ENCODE assay signal across 10 mouse cellular contexts in the genomic region with DNA sequence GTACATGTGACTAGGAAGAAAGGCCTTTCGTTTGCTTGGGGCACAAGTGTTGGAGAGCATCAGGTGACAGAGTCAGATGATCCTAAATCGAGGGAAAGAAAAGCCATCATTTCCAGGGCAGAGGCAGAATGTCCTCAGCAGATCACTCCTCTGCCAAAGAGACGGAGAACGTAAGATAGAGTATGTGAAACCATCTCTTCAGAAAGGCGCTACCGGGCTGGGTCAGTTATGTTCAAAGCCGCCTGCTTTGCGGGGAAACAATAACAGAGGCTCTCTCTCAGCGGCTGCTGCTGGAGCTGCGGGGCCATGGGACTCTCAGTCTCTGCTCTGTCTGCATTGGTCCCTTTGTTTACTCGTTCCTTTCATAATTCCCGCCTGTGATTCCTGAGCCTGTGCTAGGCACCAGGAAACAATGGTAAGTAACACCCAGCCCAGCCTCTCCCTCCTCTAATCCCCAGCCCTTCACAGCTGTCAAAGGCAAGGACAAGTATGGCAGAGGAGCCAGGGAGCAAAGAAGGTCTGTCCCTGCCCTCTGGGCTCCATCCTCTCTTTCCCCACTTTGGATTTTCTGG.
DNase-seq lines count a peak whose midpoint lies in the region; ATAC-seq and TF ChIP-seq lines count a peak whose summit lies in the region.
"Had no signal": no experiment of that assay in that cellular context is flagged by ENCODE, and none has a peak within 500 bp of the region (broad histone marks: within the 10 kb centered on the region; RNA-seq: fewer than 3 reads in every experiment).

No protein-coding gene starts in this region.

- intact Hi-C loops in gastrocnemius, adult 2 months (cut with DNase I) = no loop called here
- intact Hi-C loops in gastrocnemius, postnatal 14 days (cut with DNase I; ENCODE audit: low total_unique reads) = no loop called here

- no peak overlapping the region for H3K27ac ChIP-seq in lung, embryonic 16.5 days (ENCODE audit: low read length)
- H3K27ac ChIP-seq in forebrain, embryonic 14.5 days (ENCODE audit: low read depth, low read length) = no peak overlapping the region
- peak overlapping the region; percentile 20; the same call in 1 of the 2 replicates for H3K27ac ChIP-seq in midbrain, embryonic 13.5 days
- no peak overlapping the region for H3K27ac ChIP-seq in liver, postnatal 0 days (ENCODE audit: low read depth)
- H3K27ac ChIP-seq in gastrocnemius, adult 2 months = no peak overlapping the region
- H3K27ac ChIP-seq: liver, embryonic 15.5 days had no signal

- ATAC-seq in lung, embryonic 16.5 days (ENCODE audit: low read depth) = peak; percentile 34; the same call in 1 of the 2 replicates
- ATAC-seq in forebrain, embryonic 14.5 days = peak; percentile 40
- ATAC-seq in midbrain, embryonic 13.5 days = peak; percentile 81
- no peak for ATAC-seq in liver, postnatal 0 days

- H3K27me3 ChIP-seq in lung, embryonic 16.5 days (ENCODE audit: control insufficient read depth, insufficient read depth, low read depth, low read length) = no peaks in the 10 kb centered on the region
- H3K27me3 ChIP-seq in forebrain, embryonic 14.5 days (replicated peaks; ENCODE audit: control insufficient read depth, insufficient read depth, low read length) = no peaks in the 10 kb centered on the region
- H3K27me3 ChIP-seq in midbrain, embryonic 13.5 days = no peaks in the 10 kb centered on the region
- H3K27me3 ChIP-seq in liver, postnatal 0 days (ENCODE audit: insufficient read depth, low read length) = no peaks in the 10 kb centered on the region
- H3K27me3 ChIP-seq: liver, embryonic 15.5 days had no signal

- H3K9ac ChIP-seq in lung, embryonic 16.5 days (ENCODE audit: low read length) = no peak overlapping the region
- H3K9ac ChIP-seq in forebrain, embryonic 14.5 days (ENCODE audit: low read length) = peak overlapping the region; percentile 42; the same call in 1 of the 2 replicates
- peak overlapping the region; percentile 48; the same call in 1 of the 2 replicates for H3K9ac ChIP-seq in midbrain, embryonic 13.5 days (replicated peaks)
- H3K9ac ChIP-seq in liver, postnatal 0 days (replicated peaks) = no peak overlapping the region
- H3K9ac ChIP-seq: liver, embryonic 15.5 days had no signal

- no peak for TF ChIP-seq EP300 in liver, postnatal 0 days (IDR thresholded peaks at IDR 0.05; ENCODE audit: low read depth)

- H3K36me3 ChIP-seq in lung, embryonic 16.5 days (ENCODE audit: control insufficient read depth, insufficient read depth, low read length) = no peaks in the 10 kb centered on the region
- no peaks in the 10 kb centered on the region for H3K36me3 ChIP-seq in forebrain, embryonic 14.5 days (ENCODE audit: control insufficient read depth, insufficient read depth, low read length)
- H3K36me3 ChIP-seq in midbrain, embryonic 13.5 days = no peaks in the 10 kb centered on the region
- H3K36me3 ChIP-seq in liver, postnatal 0 days (replicated peaks; ENCODE audit: insufficient read depth, low read length) = 0 out of 2 replicates have a peak, but pooled peaks cover 4% of the 10 kb centered on the region
- H3K36me3 ChIP-seq: liver, embryonic 15.5 days had no signal

- TF ChIP-seq CTCF in liver, postnatal 0 days (IDR thresholded peaks at IDR 0.05; ENCODE audit: low read depth) = no peak
- TF ChIP-seq CTCF in gastrocnemius, adult 2 months (IDR thresholded peaks at IDR 0.05) = no peak

- peaks cover 21% of the 10 kb centered on the region; the same call in 1 of the 2 replicates for H3K4me1 ChIP-seq in lung, embryonic 16.5 days (replicated peaks; ENCODE audit: control insufficient read depth, insufficient read depth, low read length)
- peaks cover 19% of the 10 kb centered on the region for H3K4me1 ChIP-seq in forebrain, embryonic 14.5 days (ENCODE audit: control insufficient read depth, insufficient read depth, low read length)
- peaks cover 51% of the 10 kb centered on the region for H3K4me1 ChIP-seq in midbrain, embryonic 13.5 days (replicated peaks)
- H3K4me1 ChIP-seq in liver, postnatal 0 days (ENCODE audit: insufficient read depth) = no peaks in the 10 kb centered on the region; the same call in 1 of the 2 replicates

- H3K9me3 ChIP-seq in lung, embryonic 16.5 days (ENCODE audit: control insufficient read depth, low read length) = no peaks in the 10 kb centered on the region
- H3K9me3 ChIP-seq in forebrain, embryonic 14.5 days (replicated peaks; ENCODE audit: control insufficient read depth, low read length) = no peaks in the 10 kb centered on the region
- H3K9me3 ChIP-seq in midbrain, embryonic 13.5 days = no peaks in the 10 kb centered on the region
- no peaks in the 10 kb centered on the region for H3K9me3 ChIP-seq in liver, postnatal 0 days (ENCODE audit: low read length)
- H3K9me3 ChIP-seq: liver, embryonic 15.5 days had no signal

- H3K4me3 ChIP-seq in lung, embryonic 16.5 days (ENCODE audit: low read length) = no peak overlapping the region
- no peak overlapping the region for H3K4me3 ChIP-seq in forebrain, embryonic 14.5 days (ENCODE audit: low read depth, low read length)
- no peak overlapping the region for H3K4me3 ChIP-seq in midbrain, embryonic 13.5 days (replicated peaks)
- H3K4me3 ChIP-seq in liver, postnatal 0 days (ENCODE audit: low read depth, low read length) = no peak overlapping the region
- no peak overlapping the region for H3K4me3 ChIP-seq in gastrocnemius, adult 2 months
- H3K4me3 ChIP-seq: liver, embryonic 15.5 days; myocyte had no signal

- H3K4me2 ChIP-seq in lung, embryonic 16.5 days (ENCODE audit: low read depth, low read length) = peak overlapping the region; percentile 15; the same call in 1 of the 2 replicates
- peak overlapping the region; percentile 36 for H3K4me2 ChIP-seq in forebrain, embryonic 14.5 days (ENCODE audit: low read length)
- peak overlapping the region; percentile 42 for H3K4me2 ChIP-seq in midbrain, embryonic 13.5 days (replicated peaks)
- no peak overlapping the region for H3K4me2 ChIP-seq in liver, postnatal 0 days (ENCODE audit: low read depth, low read length)
- H3K4me2 ChIP-seq: liver, embryonic 15.5 days had no signal

- WGBS in lung, embryonic 16.5 days = 10% methylated on average over 12 of the region's 12 CpGs
- WGBS in forebrain, embryonic 14.5 days = 4% methylated on average over 12 of the region's 12 CpGs
- WGBS in midbrain, embryonic 13.5 days = 2% methylated on average over 12 of the region's 12 CpGs
- WGBS in liver, postnatal 0 days (ENCODE audit: insufficient replicate concordance) = 47% methylated on average over 12 of the region's 12 CpGs

- DNase-seq in lung, postnatal 25 days (ENCODE audit: low spot score) = no peak
- peak; percentile 48 for DNase-seq in forebrain, embryonic 14.5 days (ENCODE audit: low spot score)
- no peak for DNase-seq in liver, postnatal 0 days
- no peak for DNase-seq in gastrocnemius, adult 2 months
- no peak for DNase-seq in gastrocnemius, postnatal 14 days
- DNase-seq in kidney, postnatal 10 days = no peak

Comparison
In these comparisons a context has a peak if more than half of its experiments do, and no peak if none do; other contexts are left out.
1. H3K9ac ChIP-seq: peak in forebrain, embryonic 14.5 days (single experiment) and midbrain, embryonic 13.5 days (single experiment); none in lung, embryonic 16.5 days (single experiment) and liver, postnatal 0 days (single experiment).